Comparison of ENCODE assay signal across 18 mouse cellular contexts in genomic region chr17:31793040-31793439, GRCm38 (mm10).
A peak's percentile ranks its signal among the peaks of the same experiment; 100 is the strongest.
DNase-seq lines count a peak whose midpoint lies in the region; ATAC-seq and TF ChIP-seq lines count a peak whose summit lies in the region.
"Had no signal": no experiment of that assay in that cellular context is flagged by ENCODE, and none has a peak within 500 bp of the region (broad histone marks: within the 10 kb centered on the region; RNA-seq: fewer than 3 reads in every experiment).

No protein-coding gene starts in this region.

- H3K4me1 ChIP-seq in forebrain, embryonic 10.5 days: peaks cover 58% of the 10 kb centered on the region
- peaks cover 13% of the 10 kb centered on the region; the same call in 1 of the 2 replicates for H3K4me1 ChIP-seq in forebrain, embryonic 11.5 days (replicated peaks; ENCODE audit: control insufficient read depth, insufficient read depth, low read length)
- H3K4me1 ChIP-seq in kidney, embryonic 16.5 days (ENCODE audit: insufficient read depth, low read length): peaks cover 36% of the 10 kb centered on the region
- peaks cover 55% of the 10 kb centered on the region for H3K4me1 ChIP-seq in midbrain, embryonic 10.5 days
- peaks cover 18% of the 10 kb centered on the region for H3K4me1 ChIP-seq in midbrain, embryonic 16.5 days (ENCODE audit: control insufficient read depth, insufficient read depth, low read length)
- peaks cover 7% of the 10 kb centered on the region for H3K4me1 ChIP-seq in stomach, postnatal 0 days (replicated peaks; ENCODE audit: control insufficient read depth, insufficient read depth)

- no peak overlapping the region for H3K4me3 ChIP-seq in forebrain, embryonic 10.5 days
- no peak overlapping the region for H3K4me3 ChIP-seq in forebrain, embryonic 11.5 days (ENCODE audit: low read depth, low read length)
- H3K4me3 ChIP-seq in kidney, embryonic 16.5 days (ENCODE audit: low read length): no peak overlapping the region
- no peak overlapping the region for H3K4me3 ChIP-seq in midbrain, embryonic 10.5 days
- no peak overlapping the region for H3K4me3 ChIP-seq in midbrain, embryonic 16.5 days (ENCODE audit: low read depth, low read length)
- H3K4me3 ChIP-seq in stomach, postnatal 0 days (ENCODE audit: low read depth, low read length): no peak overlapping the region
- H3K4me3 ChIP-seq: embryonic facial prominence, embryonic 15.5 days; hindbrain, embryonic 13.5 days; liver, embryonic 15.5 days; midbrain, embryonic 12.5 days had no signal

- no peak overlapping the region for H3K4me2 ChIP-seq in forebrain, embryonic 11.5 days (ENCODE audit: low read depth, low read length, severe bottlenecking)
- no peak overlapping the region for H3K4me2 ChIP-seq in kidney, embryonic 16.5 days (replicated peaks; ENCODE audit: low read depth, low read length)
- H3K4me2 ChIP-seq in midbrain, embryonic 16.5 days (ENCODE audit: low read length): no peak overlapping the region
- H3K4me2 ChIP-seq in stomach, postnatal 0 days (replicated peaks; ENCODE audit: low read depth): no peak overlapping the region
- H3K4me2 ChIP-seq: embryonic facial prominence, embryonic 15.5 days; heart, embryonic 11.5 days; hindbrain, embryonic 13.5 days; liver, embryonic 15.5 days; midbrain, embryonic 12.5 days had no signal

- no peak overlapping the region for H3K9ac ChIP-seq in forebrain, embryonic 11.5 days (ENCODE audit: low read length)
- H3K9ac ChIP-seq in kidney, embryonic 16.5 days (replicated peaks; ENCODE audit: low read length): no peak overlapping the region
- H3K9ac ChIP-seq in midbrain, embryonic 16.5 days (ENCODE audit: low read depth, low read length): no peak overlapping the region
- H3K9ac ChIP-seq in stomach, postnatal 0 days (ENCODE audit: low read length): no peak overlapping the region
- H3K9ac ChIP-seq: embryonic facial prominence, embryonic 15.5 days; hindbrain, embryonic 13.5 days; liver, embryonic 15.5 days; midbrain, embryonic 12.5 days had no signal

- no peak for TF ChIP-seq CTCF in stomach, postnatal 0 days (IDR thresholded peaks at IDR 0.05; ENCODE audit: low read depth)

- H3K9me3 ChIP-seq in forebrain, embryonic 10.5 days: no peaks in the 10 kb centered on the region
- no peaks in the 10 kb centered on the region for H3K9me3 ChIP-seq in forebrain, embryonic 11.5 days (ENCODE audit: control insufficient read depth, low read length)
- no peaks in the 10 kb centered on the region for H3K9me3 ChIP-seq in kidney, embryonic 16.5 days (ENCODE audit: low read length)
- H3K9me3 ChIP-seq in midbrain, embryonic 10.5 days (replicated peaks): no peaks in the 10 kb centered on the region
- no peaks in the 10 kb centered on the region for H3K9me3 ChIP-seq in midbrain, embryonic 16.5 days (replicated peaks; ENCODE audit: control insufficient read depth, low read length, poor library complexity, severe bottlenecking)
- no peaks in the 10 kb centered on the region for H3K9me3 ChIP-seq in stomach, postnatal 0 days (ENCODE audit: control insufficient read depth, low read length)
- H3K9me3 ChIP-seq: embryonic facial prominence, embryonic 15.5 days; hindbrain, embryonic 13.5 days; liver, embryonic 15.5 days; midbrain, embryonic 12.5 days had no signal

- H3K27ac ChIP-seq in forebrain, embryonic 10.5 days: peak overlapping the region; percentile 45
- no peak overlapping the region for H3K27ac ChIP-seq in forebrain, embryonic 11.5 days (ENCODE audit: low read depth, low read length)
- H3K27ac ChIP-seq in kidney, embryonic 16.5 days (ENCODE audit: low read length): peak overlapping the region; percentile 21; the same call in 1 of the 2 replicates
- peak overlapping the region; percentile 50; the same call in 1 of the 2 replicates for H3K27ac ChIP-seq in midbrain, embryonic 10.5 days (replicated peaks)
- H3K27ac ChIP-seq in midbrain, embryonic 16.5 days (ENCODE audit: low read length): no peak overlapping the region
- H3K27ac ChIP-seq in stomach, postnatal 0 days (replicated peaks): 0 out of 2 replicates have a peak overlapping the region, but pooled peaks have one; percentile 45
- H3K27ac ChIP-seq: embryonic facial prominence, embryonic 15.5 days; hindbrain, embryonic 13.5 days; liver, embryonic 15.5 days; midbrain, embryonic 12.5 days had no signal

- ATAC-seq in forebrain, embryonic 11.5 days (replicated peaks; ENCODE audit: low FRiP score): no peak
- no peak for ATAC-seq in kidney, embryonic 16.5 days (ENCODE audit: low FRiP score, low TSS enrichment)
- ATAC-seq in midbrain, embryonic 16.5 days: no peak
- ATAC-seq in stomach, postnatal 0 days (ENCODE audit: low FRiP score, low TSS enrichment): no peak
- ATAC-seq: Patski had no signal

- no peaks in the 10 kb centered on the region for H3K36me3 ChIP-seq in forebrain, embryonic 10.5 days (replicated peaks)
- H3K36me3 ChIP-seq in forebrain, embryonic 11.5 days (ENCODE audit: control insufficient read depth, insufficient read depth, low read length): no peaks in the 10 kb centered on the region
- no peaks in the 10 kb centered on the region for H3K36me3 ChIP-seq in kidney, embryonic 16.5 days (ENCODE audit: insufficient read depth, low read length)
- no peaks in the 10 kb centered on the region for H3K36me3 ChIP-seq in midbrain, embryonic 10.5 days
- no peaks in the 10 kb centered on the region for H3K36me3 ChIP-seq in midbrain, embryonic 16.5 days (ENCODE audit: control insufficient read depth, insufficient read depth, low read length)
- H3K36me3 ChIP-seq in stomach, postnatal 0 days (ENCODE audit: control insufficient read depth, insufficient read depth, low read length): no peaks in the 10 kb centered on the region
- H3K36me3 ChIP-seq: embryonic facial prominence, embryonic 15.5 days; hindbrain, embryonic 13.5 days; liver, embryonic 15.5 days; midbrain, embryonic 12.5 days had no signal

- peaks cover 26% of the 10 kb centered on the region for H3K27me3 ChIP-seq in forebrain, embryonic 10.5 days (ENCODE audit: poor library complexity, severe bottlenecking)
- H3K27me3 ChIP-seq in forebrain, embryonic 11.5 days (ENCODE audit: control insufficient read depth, insufficient read depth, low read length): no peaks in the 10 kb centered on the region
- H3K27me3 ChIP-seq in kidney, embryonic 16.5 days (ENCODE audit: insufficient read depth, low read length): no peaks in the 10 kb centered on the region
- H3K27me3 ChIP-seq in midbrain, embryonic 10.5 days (ENCODE audit: low read depth, poor library complexity, severe bottlenecking): peaks cover 49% of the 10 kb centered on the region
- no peaks in the 10 kb centered on the region for H3K27me3 ChIP-seq in midbrain, embryonic 16.5 days (ENCODE audit: control insufficient read depth, insufficient read depth, low read depth, low read length)
- H3K27me3 ChIP-seq in stomach, postnatal 0 days (ENCODE audit: control insufficient read depth, insufficient read depth, low read length): no peaks in the 10 kb centered on the region
- H3K27me3 ChIP-seq: embryonic facial prominence, embryonic 15.5 days; liver, embryonic 15.5 days; Patski had no signal

- WGBS in forebrain, embryonic 10.5 days: 95% methylated on average over 5 of the region's 5 CpGs
- WGBS in forebrain, embryonic 11.5 days: 91% methylated on average over 5 of the region's 5 CpGs
- 86% methylated on average over 5 of the region's 5 CpGs for WGBS in kidney, embryonic 16.5 days
- WGBS in midbrain, embryonic 10.5 days: 95% methylated on average over 5 of the region's 5 CpGs
- 93% methylated on average over 5 of the region's 5 CpGs for WGBS in midbrain, embryonic 16.5 days
- WGBS in stomach, postnatal 0 days: 86% methylated on average over 5 of the region's 5 CpGs

- no peak for DNase-seq in forebrain, embryonic 10.5 days (ENCODE audit: extremely low spot score, low spot score)
- no peak for DNase-seq in forebrain, embryonic 11.5 days (ENCODE audit: low spot score)
- DNase-seq in kidney, adult 18-20 months: no peak
- DNase-seq in midbrain, embryonic 10.5 days (ENCODE audit: low spot score): no peak
- no peak for DNase-seq in stomach, postnatal 0 days (ENCODE audit: low spot score)
- no peak for DNase-seq in cerebellum, postnatal 10 days
- DNase-seq: cerebellum, adult 11 months; right cerebral cortex, postnatal 14 days; spleen, adult 18-20 months; thymus, adult 2 months had no signal

- TF ChIP-seq EP300 in stomach, postnatal 0 days (optimal IDR thresholded peaks at IDR 0.05): no peak

Comparison
In these comparisons a context has a peak if more than half of its experiments do, and no peak if none do; other contexts are left out.
1. H3K27ac ChIP-seq: peak in forebrain, embryonic 10.5 days (single experiment), kidney, embryonic 16.5 days (single experiment), midbrain, embryonic 10.5 days (single experiment) and stomach, postnatal 0 days (single experiment); none in forebrain, embryonic 11.5 days (single experiment) and midbrain, embryonic 16.5 days (single experiment).